Mouse (Mus musculus): Measurements from ENCODE around the gene Itpripl1.
A peak's percentile ranks its signal among the peaks of the same experiment; 100 is the strongest.
"Not testable (repeated sequence)": the region's sequence is repeated elsewhere in the genome, so short reads cannot be mapped to it uniquely, and the experiment has no call there.

Itpripl1 gene

DNA sequence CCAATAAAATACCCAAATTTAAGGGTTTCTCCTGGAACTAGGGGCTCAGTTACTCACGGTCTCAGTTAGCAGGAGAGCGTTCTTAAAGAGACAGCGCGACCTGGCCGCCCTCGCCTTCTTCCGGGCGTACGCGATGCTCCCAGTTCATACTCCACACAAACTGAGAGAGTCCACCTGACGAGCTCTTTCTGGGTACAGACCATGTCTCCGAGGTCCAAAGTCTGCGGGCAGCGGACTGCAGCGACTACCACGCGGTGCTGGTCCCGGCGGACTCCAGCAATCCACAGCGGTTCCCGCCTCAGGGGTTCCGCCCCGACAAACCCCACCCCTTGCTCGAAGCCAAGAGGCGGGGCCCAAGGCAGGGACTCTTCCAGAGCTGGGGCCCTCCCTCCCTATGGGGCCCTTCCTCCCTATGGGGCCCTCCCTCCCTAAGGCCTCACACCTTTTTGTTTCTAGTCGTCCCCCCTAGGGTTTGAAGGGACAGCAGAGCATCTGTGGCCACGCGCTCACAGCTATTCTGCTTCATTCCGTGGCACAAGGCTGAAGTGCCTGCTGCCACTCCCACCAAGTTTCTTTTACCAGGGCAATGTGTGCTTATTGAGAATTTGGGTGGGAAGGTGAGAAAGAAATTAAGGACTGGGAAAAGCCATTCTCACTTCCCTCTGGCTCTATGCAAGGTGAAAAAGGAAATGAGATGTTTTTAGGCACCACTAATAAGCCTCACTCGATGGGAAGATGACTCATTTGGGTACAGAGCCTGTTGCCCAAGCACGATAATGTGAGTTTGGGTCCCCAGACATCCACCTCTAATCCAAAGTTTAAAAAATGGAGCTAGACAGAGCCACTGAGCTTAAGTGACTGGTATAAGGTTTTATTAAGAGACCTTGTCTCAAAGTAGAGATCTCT, at the start of gene Itpripl1:
Itpripl1 (minus strand) TSS at position 285 of the 906 bp plus-strand sequence.
- DNase-seq: peak; percentile 90

DNA sequence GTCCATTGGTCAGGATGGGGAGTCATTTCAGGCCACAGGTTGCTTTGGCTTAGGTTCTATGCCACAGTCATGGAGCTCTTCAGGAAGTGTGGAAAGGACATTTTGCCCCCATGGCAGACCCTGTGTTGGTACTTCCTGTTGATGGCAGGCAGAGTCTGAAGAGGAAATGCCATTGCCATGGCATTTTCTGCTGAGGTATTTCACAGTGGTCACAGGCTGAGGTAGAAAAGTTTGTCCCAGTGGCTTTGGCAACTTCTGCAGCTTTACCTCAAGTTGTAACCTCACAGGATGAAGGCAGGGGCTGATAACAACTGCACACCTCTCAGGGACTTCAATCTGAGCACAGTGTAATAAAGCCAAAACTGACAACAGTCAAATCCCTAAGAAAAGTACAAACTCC, 46.3 kb upstream of the Itpripl1 start:
- no peak for DNase-seq

DNA sequence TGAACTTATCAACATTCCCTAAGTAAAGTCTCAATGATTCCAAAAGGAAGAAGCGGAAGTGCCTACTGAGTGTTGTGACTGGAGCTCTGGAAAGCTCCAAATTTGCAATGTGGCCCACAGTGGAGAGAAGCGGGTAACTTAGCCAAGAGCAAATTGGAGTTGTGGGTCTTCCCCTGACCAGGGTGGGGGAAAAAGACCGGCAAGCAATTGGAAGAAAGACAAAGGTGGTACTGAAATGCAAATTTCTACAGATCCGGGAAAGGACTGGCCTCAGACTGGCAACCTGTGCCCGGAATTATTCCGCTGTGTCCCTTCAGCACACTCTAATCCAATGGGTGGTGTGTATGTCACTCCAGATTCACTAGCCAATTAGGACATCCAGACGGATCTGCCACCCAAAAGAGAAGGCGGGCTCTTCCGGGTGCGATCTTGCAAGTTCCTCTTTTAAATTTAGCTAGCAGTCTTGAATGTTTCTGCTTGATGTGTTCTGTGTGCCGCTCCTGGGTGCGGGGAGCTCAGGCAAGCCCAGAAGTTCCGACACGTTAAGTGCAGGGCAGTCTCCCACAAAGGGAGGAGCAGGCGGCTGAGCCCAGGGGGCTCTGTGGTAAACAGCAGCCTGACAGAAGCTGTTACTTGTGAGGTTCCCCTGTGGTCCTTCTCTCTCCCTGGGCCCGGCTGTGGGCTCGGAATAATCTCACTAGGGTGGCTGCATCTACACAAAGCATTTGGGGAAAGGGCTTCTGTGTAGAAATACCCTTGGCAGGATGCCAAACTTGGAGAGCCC, 39.5 kb upstream of the Itpripl1 start:
- DNase-seq: peak; percentile 78

DNA sequence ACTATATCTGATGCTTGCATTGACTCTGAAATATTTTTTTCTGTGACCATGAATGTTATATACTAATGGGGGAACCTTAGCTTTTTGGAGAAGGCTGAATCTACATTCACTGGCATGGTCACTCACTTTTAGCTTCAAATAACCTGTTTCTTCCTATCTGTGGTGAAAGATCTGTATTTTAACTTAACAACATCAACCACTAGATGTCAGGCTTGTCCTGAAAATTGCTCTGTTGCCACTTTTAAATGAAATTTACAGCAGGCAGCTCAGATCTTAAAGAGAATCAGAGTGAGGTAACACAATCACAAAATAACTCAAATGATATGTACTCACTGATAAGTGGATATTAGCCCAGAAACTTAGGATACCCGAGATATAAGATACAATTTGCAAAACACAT, 23.0 kb upstream of the Itpripl1 start:
- not testable (repeated sequence) for DNase-seq

DNA sequence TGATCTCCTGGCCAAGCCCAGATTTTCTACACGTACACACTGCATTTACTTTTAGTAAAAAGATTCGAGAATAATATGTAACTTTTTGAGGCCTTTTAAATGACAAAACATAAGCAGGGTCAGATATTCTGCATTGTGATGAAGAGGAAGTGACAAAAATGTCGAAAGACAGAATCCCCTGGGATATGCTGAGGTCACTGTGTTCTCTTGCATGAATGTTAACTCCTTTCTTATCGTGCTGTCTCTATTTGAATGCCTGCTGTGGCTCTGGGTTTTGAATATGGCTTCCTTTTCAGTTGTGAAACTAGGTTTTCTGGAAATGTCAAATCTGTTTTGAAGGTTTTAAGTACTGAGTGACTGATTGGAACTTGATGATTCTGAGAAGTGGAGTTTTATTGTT, 22.4 kb upstream of the Itpripl1 start:
- no peak for DNase-seq

DNA sequence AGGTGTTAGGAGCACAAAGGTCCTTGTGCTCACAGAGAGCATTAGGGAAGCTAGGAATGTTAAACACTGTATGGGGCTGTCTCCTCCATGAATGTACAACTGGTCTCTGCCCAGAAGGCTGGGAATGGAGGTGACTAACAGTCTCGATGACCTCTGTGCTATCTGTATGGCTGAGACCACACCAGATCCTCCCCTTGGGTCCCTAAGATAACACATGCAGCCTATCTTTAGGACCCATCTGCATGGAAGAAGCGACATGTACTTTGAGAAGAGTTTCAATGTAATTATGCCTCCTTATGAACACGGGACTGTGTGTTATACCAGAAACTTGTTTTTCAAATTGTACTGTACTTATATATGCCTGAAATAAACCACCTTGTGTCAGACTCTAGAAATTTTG, 2.5 kb upstream of the Itpripl1 start:
- DNase-seq: no peak

DNA sequence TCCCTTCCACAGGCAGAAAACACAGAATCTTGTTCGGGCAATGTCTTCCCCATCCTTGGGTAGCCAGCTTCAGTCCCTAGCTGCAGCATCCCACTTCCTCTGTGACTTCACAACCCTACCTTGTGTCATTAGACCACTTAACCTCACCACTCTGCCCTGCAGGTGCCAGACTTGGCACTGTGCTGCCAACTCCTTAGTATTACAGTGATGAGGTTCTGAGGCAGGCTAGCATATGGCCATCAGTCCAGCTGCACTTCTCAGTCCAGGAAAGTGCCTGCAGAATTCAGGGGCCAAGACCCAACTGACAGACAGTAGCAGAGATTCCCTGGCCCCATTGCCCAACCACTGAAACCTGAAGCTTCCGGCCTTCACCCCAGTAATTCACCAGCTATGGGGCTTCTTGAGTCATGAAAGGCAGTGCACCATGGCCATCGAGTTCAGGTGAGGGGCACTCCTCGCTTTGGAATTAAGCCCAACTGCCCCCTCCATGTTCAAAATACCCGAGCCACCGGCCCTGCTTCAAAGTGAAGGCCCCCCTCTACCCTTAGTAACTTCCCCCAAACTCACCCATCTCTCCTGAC, 575 bp downstream of the Itpripl1 start:
- peak; percentile 31 for DNase-seq

DNA sequence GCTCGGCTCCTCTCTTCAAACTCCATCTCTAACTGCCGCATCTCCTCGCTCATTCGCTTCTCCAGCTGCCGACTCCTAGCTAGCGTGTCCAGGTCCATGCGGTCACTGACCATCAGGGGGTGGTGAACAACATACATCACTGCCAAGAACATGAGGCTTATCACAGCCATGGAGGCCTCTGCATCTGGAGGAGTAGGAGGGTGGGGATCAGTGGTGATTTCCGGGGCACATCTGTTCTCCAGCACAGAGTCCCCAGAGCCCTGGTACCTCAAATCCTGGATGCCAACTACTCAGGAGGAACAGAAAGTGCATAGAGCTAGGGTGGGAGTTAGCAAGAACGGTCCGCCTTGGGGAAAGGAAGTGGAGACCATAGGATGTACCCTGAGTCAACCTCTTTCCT, 1.2 kb downstream of the Itpripl1 start:
- no peak for DNase-seq

DNA sequence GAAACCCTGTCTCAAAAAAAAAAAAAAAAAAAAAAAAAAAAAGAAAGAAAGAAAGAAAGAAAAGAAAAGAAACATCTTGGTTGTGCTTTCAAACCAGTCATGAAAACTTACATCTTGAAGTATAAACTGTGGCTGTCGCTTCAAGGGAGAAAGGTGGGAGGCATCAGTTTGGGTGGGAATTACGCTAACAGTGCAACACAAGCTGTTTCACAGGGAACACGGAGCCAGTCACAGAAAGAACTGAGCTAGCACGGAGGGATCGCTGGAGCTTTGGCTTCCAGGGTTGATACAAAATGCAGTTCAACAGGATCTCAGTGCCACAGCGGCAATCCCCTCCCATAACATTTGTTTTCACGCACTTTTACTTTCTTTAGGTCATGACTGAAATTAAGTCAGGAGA, 3.2 kb downstream of the Itpripl1 start:
- DNase-seq: no peak

DNA sequence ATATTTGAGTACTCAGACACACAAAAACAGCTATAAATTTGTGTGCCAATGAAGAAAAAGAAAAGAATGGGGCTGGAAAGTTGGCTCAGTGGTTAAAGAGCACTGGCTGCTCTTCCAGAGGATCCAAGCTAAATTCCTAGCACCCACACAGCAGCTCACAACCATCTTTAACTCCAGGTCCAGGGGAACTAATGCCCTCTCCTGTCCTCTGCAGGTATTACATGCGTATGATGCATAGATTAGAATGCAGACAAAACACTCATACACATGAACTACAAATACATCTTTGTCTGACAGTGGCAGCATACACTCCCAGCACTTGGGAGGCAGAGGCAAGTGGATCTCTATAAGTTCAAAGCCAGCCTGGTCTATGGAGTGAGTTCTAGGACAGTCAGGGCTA, 3.6 kb downstream of the Itpripl1 start:
- DNase-seq: no peak

DNA sequence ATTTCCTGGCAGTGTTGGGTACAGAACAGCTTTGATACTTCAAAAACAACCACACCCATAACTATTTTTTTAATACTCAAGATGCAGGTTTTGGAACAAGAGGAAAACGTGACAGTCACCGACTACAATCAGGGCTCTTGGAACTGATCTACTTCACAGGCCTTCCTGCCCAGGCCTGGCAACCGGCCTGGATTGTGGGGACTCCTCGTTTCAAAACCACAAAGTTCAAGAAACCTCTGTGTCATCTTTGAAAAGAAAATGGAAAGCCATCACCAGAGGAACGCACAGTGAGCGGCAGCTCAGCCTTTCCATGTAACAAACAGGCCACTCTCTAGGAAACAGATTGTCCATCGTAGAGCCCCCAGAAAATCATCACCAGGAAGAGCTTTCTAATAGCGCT, 4.1 kb downstream of the Itpripl1 start:
- no peak for DNase-seq

DNA sequence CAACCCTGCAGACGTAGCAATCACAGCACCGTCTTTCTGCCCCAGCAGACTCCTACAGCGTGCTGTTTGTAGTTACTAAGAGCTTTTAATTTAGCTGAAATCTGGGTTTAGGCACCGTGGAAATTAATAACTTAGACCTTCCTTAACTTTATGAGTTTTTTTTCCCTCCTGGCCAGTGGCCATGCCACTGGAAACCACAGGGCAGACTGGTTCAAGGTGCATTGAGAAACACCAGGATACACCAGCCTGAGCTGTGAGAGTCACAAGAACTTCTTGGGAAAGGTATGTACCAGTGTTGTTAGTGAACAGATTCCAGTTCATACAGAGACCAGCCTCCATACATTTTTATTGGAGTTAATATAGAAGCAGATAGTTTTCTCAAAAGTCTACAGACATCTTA, 4.8 kb downstream of the Itpripl1 start:
- DNase-seq: no peak

DNA sequence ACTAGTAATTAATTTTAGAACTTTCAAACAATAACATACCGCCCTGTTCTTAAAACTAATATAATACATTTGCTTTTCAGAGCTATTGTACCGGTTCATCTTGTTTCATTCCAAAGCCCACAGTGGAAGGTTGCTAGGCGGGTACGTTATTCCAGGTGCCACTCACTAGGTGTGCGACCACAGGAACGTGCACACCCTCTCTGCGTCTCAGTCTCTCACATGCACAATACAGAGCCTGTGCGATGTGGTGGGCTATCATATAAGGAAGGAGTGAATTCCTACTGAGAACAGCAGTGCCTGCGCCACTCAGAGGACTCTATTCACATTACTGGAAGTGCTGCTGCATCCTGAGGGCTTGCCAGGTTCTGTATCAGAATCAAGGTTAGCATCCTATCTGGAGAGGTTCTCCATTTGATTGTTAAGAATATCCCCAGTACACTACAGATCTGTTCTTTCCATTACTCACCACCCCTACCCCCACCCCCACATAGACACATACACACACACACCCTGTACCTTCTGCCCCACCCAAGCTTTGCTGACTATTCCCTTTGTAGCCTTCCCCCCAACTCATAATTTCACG, 5.3 kb downstream of the Itpripl1 start:
- DNase-seq: no peak

DNA sequence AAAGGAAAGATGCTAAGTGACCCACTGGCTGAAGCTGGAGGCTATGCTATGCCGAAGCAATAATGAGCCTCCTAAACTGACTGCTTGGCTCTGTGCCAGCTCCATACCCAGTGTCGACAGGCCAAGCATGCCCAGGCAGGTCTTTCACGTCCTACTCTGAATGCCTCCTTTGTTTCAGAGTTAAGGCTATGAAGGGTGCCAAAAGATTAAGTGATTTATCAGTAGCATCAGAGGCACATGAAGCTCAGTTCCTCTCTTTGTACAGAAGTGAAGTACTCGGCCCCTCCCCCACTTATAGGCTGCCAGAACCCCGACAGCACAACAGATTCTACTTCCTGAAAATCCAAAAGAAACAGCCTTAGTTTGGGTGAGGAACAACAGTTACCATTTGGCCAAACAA, 6.3 kb downstream of the Itpripl1 start:
- peak; percentile 25 for DNase-seq

DNA sequence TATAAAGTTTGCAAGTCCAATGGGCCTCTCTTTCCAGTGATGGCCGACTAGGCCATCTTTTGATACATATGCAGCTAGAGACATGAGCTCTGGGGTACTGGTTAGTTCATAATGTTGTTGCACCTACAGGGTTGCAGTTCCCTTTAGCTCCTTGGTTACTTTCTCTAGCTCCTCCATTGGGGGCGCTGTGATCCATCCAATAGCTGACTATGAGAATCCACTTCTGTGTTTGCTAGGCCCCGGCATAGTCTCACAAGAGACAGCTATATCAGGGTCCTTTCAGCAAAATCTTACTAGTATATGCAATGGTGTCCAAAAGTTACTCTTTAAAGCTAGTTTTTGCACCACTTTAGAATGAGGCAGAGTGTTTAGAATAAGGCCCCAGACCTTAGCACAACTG, 8.0 kb downstream of the Itpripl1 start:
- DNase-seq: not testable (repeated sequence)

DNA sequence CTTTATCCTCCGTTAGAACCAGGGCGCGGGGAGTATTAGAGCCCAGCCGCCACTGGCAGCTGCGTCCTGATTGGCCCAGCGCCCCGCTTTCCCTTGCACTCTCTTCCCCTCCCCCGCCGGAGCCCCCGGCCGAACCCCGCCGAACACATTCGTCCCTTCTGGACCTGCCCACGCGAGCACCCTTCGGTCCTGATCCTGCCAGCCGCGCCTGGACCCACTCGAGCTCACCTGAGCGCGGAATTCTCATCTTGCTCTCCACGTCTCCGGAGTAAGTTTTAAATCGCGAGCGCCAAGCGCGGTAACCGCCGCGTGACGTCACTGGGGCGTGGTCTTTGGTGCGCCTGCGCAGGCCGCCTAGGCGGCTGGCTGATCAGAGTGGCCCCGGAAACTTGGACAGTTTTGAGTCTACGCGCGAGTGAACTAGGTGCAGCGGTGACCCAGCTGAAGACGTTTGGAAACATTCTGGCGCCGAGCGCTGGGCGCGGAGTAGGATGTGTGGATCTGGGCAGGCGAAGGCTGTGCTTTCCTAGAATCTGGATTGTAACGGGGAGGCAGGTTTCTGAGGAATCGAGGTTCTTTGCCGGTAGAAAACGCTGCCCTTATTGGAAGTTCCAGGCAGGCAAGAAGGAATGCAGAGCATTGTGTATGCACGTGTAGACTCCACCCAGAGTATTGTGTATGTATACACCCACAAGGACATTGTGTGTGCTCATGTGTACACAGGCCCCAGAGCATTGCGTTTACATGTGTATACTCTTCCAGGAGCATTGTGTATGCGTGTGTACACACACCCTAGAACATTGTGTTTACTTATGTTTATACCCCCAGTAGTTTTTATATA, 9.4 kb downstream of the Itpripl1 start, which contains the start of gene Ncaph:
Ncaph (minus strand) TSS at position 334 of the 841 bp plus-strand sequence.
- peak; percentile 95 for DNase-seq

DNA sequence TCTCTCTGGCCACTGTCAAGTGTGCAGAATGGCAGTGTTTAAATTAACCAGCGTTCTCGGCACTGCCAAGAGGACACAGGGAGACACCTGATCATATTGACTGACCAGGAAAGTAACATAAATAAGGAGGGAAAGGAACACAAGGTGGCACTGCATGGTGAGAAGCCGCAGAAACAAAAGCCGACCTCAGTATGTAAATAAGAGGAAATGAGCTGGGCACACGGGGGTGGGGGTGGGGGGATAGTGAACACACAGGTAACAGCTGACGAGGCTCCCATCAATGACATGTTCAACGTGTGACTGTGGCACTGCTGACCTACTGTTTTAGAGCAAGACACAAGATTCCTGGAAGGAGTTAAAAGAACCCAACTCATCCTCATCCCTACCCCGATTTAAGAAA, 11.9 kb downstream of the Itpripl1 start:
- DNase-seq: no peak

DNA sequence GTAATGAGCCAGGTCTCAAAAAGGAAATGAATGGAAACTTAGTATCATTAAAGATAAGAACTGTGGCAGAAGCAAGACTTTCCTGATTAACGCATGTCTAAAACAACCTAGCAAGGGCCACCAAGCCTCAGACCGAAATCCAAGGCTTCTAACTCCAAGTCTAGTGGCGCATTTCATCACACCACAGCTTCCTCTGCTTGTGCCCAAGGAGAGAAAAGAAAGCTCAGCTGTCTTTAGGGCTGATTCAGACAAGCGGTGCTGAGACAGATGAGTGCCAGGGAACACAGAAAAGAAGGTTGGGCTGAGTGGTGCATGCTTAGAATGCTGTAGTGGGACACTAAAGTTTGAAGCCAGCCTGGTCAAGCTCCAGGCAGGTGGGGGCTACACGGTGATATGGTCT, 14.3 kb downstream of the Itpripl1 start:
- no peak for DNase-seq

DNA sequence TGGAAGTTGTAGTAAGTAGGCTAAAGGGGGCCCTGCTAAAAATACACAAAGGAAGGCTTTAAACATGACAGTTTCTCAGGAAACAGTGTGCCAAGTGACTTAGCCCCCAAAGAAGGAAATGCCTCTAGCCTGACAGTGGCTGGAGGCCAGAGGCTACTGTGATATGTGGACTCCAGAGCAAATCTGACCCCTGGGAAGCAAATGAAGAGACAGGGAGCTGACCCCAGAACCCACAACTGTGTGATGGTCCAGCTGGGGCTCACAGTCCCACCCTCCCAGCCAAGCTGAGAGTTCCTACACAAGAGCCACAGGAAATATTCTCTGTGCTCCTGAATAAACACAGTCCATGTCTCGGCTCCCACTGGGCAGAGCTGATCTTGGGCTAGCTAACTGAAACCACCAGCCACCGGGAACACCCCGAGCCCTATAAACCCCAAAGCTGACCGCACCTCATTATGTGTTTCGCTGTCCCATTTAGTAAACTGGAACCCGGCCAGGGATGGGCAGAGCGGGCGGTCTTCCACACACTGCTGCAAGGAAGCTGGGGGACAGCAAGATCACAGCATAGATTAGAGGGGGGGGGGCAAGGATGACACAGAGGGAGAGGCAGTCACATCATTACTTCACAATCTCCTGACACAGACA, 21.5 kb downstream of the Itpripl1 start:
- peak; percentile 26 for DNase-seq

DNA sequence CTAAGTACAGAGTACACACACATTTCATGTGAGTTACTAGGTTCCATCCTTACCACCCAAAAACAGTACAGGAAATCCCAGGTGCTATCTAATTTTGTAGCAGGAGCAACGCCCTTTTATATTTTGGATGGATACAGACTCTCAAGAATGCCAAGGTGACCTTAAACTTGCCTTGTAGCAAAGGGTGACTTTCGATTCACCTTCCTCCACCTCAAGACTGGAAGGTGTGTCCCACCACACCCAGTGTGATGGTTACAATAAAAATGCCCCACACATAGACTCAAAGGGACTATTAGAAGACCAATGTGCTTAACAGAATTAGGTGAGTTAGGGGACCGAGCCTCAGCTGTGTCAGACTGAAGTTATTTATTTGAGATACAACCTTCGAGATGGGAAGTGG, 34.3 kb downstream of the Itpripl1 start:
- DNase-seq: no peak

DNA sequence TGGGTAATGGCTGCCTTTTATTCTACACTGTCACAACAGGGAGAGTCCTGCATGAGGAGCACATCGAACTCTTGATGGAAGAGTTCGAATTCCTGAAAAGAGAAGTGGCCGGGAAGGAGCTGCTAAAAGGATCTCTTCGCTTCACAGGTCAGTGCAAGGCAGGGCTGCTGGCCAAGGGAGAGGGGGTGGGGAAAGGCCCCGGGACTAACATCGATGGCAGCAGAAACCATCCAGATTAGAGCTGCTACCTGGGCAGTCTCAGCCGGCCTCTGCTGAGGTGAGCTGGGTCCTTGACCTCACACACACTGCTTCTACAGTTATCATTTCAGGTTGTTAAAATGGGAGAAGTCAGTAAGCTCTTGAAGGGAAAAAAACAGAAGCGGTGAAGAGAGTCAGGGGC, 51.2 kb downstream of the Itpripl1 start:
- no peak for DNase-seq

DNA sequence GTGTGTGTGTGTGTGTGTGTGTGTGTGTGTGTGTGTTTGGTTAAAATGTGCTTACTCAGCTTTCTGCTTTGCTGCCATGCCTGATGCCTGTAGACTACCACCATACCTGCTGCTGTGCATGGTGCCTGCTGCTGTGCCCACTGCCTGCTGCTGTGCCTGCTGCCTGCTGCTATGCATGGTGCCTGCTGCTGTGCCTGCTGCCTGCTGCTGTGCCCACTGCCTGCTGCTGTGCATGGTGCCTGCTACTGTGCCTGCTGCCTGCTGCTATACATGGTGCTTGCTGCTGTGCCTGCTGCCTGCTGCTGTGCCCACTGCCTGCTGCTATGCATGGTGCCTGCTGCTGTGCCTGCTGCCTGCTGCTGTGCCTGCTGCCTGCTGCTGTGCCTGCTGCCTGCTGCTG, 53.1 kb downstream of the Itpripl1 start:
- DNase-seq: not testable (repeated sequence)
